Mouse (Mus musculus): ENCODE measurements around the gene Dyrk1a. TPM values are rescaled to one million over a fixed set of nuclear protein-coding genes. Genes with fewer than 3 reads are reported as not detected.

The Dyrk1a gene
- 40.9 TPM for polyA plus RNA-seq (2015; fragmentation: Illumina TruSeq; extraction: RNeasy Lipid Tissue Mini Kit (QIAGEN cat#74804); ENCODE audit: low read depth, low replicate concordance)

GRCm38 (mm10) chr16:94569229-94570176 is at the start of gene Dyrk1a:
Gene Dyrk1a, plus strand, starts transcription at chr16:94570010.

GRCm38 (mm10) chr16:94526344-94527151 is 43.3 kb upstream of the Dyrk1a start, which contains the start of gene Vps26c:
Gene Vps26c, minus strand, starts transcription at chr16:94526830.

Other genes with a start within 250 kb of the Dyrk1a start
- 0.59 TPM for gene Ripply3, start 241.6 kb upstream of the Dyrk1a start, polyA plus RNA-seq (2015; fragmentation: Illumina TruSeq; extraction: RNeasy Lipid Tissue Mini Kit (QIAGEN cat#74804); ENCODE audit: low read depth, low replicate concordance)
- 603 TPM for gene Ttc3, start 199.4 kb upstream of the Dyrk1a start, polyA plus RNA-seq (2015; fragmentation: Illumina TruSeq; extraction: RNeasy Lipid Tissue Mini Kit (QIAGEN cat#74804); ENCODE audit: low read depth, low replicate concordance)
- 90.6 TPM for gene Pigp, start 198.2 kb upstream of the Dyrk1a start, polyA plus RNA-seq (2015; fragmentation: Illumina TruSeq; extraction: RNeasy Lipid Tissue Mini Kit (QIAGEN cat#74804); ENCODE audit: low read depth, low replicate concordance)
- gene Vps26c, start 43.2 kb upstream of the Dyrk1a start, polyA plus RNA-seq (2015; fragmentation: Illumina TruSeq; extraction: RNeasy Lipid Tissue Mini Kit (QIAGEN cat#74804); ENCODE audit: low read depth, low replicate concordance): 43.2 TPM